ENCODE assay signal across 26 mouse cellular contexts in genomic region chr1:186922489-186923370, GRCm38 (mm10). TPM values are rescaled to one million over a fixed set of nuclear protein-coding genes. Genes with fewer than 3 reads are reported as not detected.
DNase-seq lines count a peak whose midpoint lies in the region; ATAC-seq and TF ChIP-seq lines count a peak whose summit lies in the region.
"Had no signal": no experiment of that assay in that cellular context is flagged by ENCODE, and none has a peak within 500 bp of the region (broad histone marks: within the 10 kb centered on the region; RNA-seq: fewer than 3 reads in every experiment).

No protein-coding gene starts in this region.

- no peak for TF ChIP-seq POLR2A in CH12.LX (IDR thresholded peaks at IDR 0.05; ENCODE audit: low read depth, low read length)

- no peak for TF ChIP-seq CTCF in CH12.LX (conservative IDR thresholded peaks at IDR 0.05 in 1 of 2, IDR thresholded peaks at IDR 0.05 in 1 of 2; ENCODE audit: low read depth in 2 of 2, low read length in 2 of 2)

- dilution Hi-C loops in CH12.LX (cut with MboI; ENCODE audit: extremely low pct_ligation_motif_present, extremely low pct_unique_long_range_greater_than_20kb, low sequenced_read_pairs) = no loop called here

- H3K36me3 ChIP-seq in hindbrain, embryonic 10.5 days = no peaks in the 10 kb centered on the region
- H3K36me3 ChIP-seq in hindbrain, embryonic 14.5 days (replicated peaks; ENCODE audit: control insufficient read depth, insufficient read depth) = no peaks in the 10 kb centered on the region
- H3K36me3 ChIP-seq in CH12.LX (replicated peaks in 1 of 2; ENCODE audit: control insufficient read depth in 1 of 2, insufficient read depth in 1 of 2, low read length in 1 of 2) = no peaks in the 10 kb centered on the region
- H3K36me3 ChIP-seq: embryonic facial prominence, embryonic 10.5 days; heart, embryonic 10.5 days; limb, embryonic 10.5 days had no signal

- H3K79me2 ChIP-seq in CH12.LX (replicated peaks; ENCODE audit: control insufficient read depth, extremely low read depth, insufficient read depth, poor library complexity, severe bottlenecking) = no peaks in the 10 kb centered on the region

- no peak for ATAC-seq in hindbrain, embryonic 14.5 days (ENCODE audit: low FRiP score)
- ATAC-seq: forebrain, embryonic 14.5 days; hindbrain, embryonic 16.5 days; intestine, postnatal 0 days; liver, postnatal 0 days had no signal

- TF ChIP-seq EP300 in CH12.LX (IDR thresholded peaks at IDR 0.05; ENCODE audit: low read length) = no peak

- peaks cover 78% of the 10 kb centered on the region for H3K27me3 ChIP-seq in hindbrain, embryonic 10.5 days (ENCODE audit: insufficient read depth, poor library complexity, severe bottlenecking)
- peaks cover 36% of the 10 kb centered on the region for H3K27me3 ChIP-seq in hindbrain, embryonic 14.5 days (ENCODE audit: control insufficient read depth, insufficient read depth, low read length)
- H3K27me3 ChIP-seq in CH12.LX (replicated peaks) = no peaks in the 10 kb centered on the region

- peaks cover 35% of the 10 kb centered on the region for H3K4me1 ChIP-seq in hindbrain, embryonic 10.5 days (replicated peaks)
- peaks cover 15% of the 10 kb centered on the region for H3K4me1 ChIP-seq in hindbrain, embryonic 14.5 days (replicated peaks; ENCODE audit: control insufficient read depth, insufficient read depth, low read length)
- peaks cover 0 to 15% of the 10 kb centered on the region in 2 experiments; a peak in 2 of 4 replicates for H3K4me1 ChIP-seq in CH12.LX (ENCODE audit: control insufficient read depth in 1 of 2, insufficient read depth in 2 of 2)
- H3K4me1 ChIP-seq: heart, embryonic 10.5 days had no signal

- in situ Hi-C loops in CH12.LX (cut with MboI; ENCODE audit: low pct_ligation_motif_present, low pct_unique_long_range_greater_than_20kb, low sequenced_read_pairs) = no loop called here

- H3K4me3 ChIP-seq in hindbrain, embryonic 10.5 days = no peak overlapping the region; the same call in 1 of the 2 replicates
- H3K4me3 ChIP-seq in hindbrain, embryonic 14.5 days (replicated peaks; ENCODE audit: low read length) = no peak overlapping the region
- no peak overlapping the region for H3K4me3 ChIP-seq in CH12.LX (replicated peaks in 1 of 3; ENCODE audit: low read depth in 2 of 3, low read length in 2 of 3, poor library complexity in 1 of 3)
- H3K4me3 ChIP-seq: embryonic facial prominence, embryonic 10.5 days; heart, embryonic 10.5 days; layer of hippocampus, adult 2 months; left cerebral cortex, adult 2 months; limb, embryonic 10.5 days had no signal

- WGBS in hindbrain, embryonic 10.5 days = 20% methylated on average over 17 of the region's 17 CpGs
- WGBS in hindbrain, embryonic 14.5 days = 11% methylated on average over 17 of the region's 17 CpGs

- DNase-seq in hindbrain, embryonic 10.5 days (ENCODE audit: low spot score) = peak; percentile 54
- DNase-seq in hindbrain, embryonic 14.5 days (ENCODE audit: low spot score) = no peak
- no peak for DNase-seq in CH12.LX (ENCODE audit: extremely low read depth)
- peak; percentile 95 for DNase-seq in R1 (ENCODE audit: low read depth, low spot score)
- DNase-seq in mesoderm, embryonic 11.5 days (ENCODE audit: low read depth, low spot score) = peak; percentile 79
- DNase-seq in left cerebral cortex, adult 11 months (ENCODE audit: low spot score) = no peak
- no peak for DNase-seq in layer of hippocampus, adult 9-10 months (ENCODE audit: low spot score)
- DNase-seq in cerebellum, adult 11 months = no peak
- DNase-seq: adrenal gland, postnatal 14 days; liver, postnatal 0 days; lung, postnatal 10 days; right cerebral cortex, postnatal 4 days had no signal

- H3K4me2 ChIP-seq in hindbrain, embryonic 14.5 days (replicated peaks) = no peak overlapping the region
- no peak overlapping the region for H3K4me2 ChIP-seq in CH12.LX (ENCODE audit: insufficient read depth, low read depth, poor library complexity, severe bottlenecking)

- no peaks in the 10 kb centered on the region for H3K9me3 ChIP-seq in hindbrain, embryonic 10.5 days
- no peaks in the 10 kb centered on the region for H3K9me3 ChIP-seq in hindbrain, embryonic 14.5 days (ENCODE audit: control insufficient read depth, low read length)
- H3K9me3 ChIP-seq in CH12.LX (replicated peaks; ENCODE audit: low read length) = no peaks in the 10 kb centered on the region
- H3K9me3 ChIP-seq: embryonic facial prominence, embryonic 10.5 days; heart, embryonic 10.5 days; limb, embryonic 10.5 days had no signal

- H3K27ac ChIP-seq in hindbrain, embryonic 10.5 days = no peak overlapping the region
- H3K27ac ChIP-seq in hindbrain, embryonic 14.5 days = no peak overlapping the region
- no peak overlapping the region for H3K27ac ChIP-seq in CH12.LX (ENCODE audit: insufficient read depth, low read depth)
- H3K27ac ChIP-seq: embryonic facial prominence, embryonic 10.5 days; heart, embryonic 10.5 days; kidney, postnatal 0 days; layer of hippocampus, adult 2 months; left cerebral cortex, adult 2 months; limb, embryonic 10.5 days had no signal

- no peak overlapping the region for H3K9ac ChIP-seq in hindbrain, embryonic 14.5 days
- no peak overlapping the region for H3K9ac ChIP-seq in CH12.LX (ENCODE audit: insufficient read depth, low read depth)
- H3K9ac ChIP-seq: liver, postnatal 0 days had no signal

- no peak for TF ChIP-seq RAD21 in CH12.LX (IDR thresholded peaks at IDR 0.05; ENCODE audit: low read depth, low read length)

TF ChIP-seq in CH12.LX, 34 proteins besides CTCF, POLR2A, EP300 and RAD21:
- TF ChIP-seq TBP (conservative IDR thresholded peaks at IDR 0.05; ENCODE audit: low read depth, low read length) (no peak), HCFC1 (IDR thresholded peaks at IDR 0.05; ENCODE audit: low read depth, low read length) (no peak), POLR2AphosphoS2 (IDR thresholded peaks at IDR 0.05; ENCODE audit: low read depth, low read length) (no peak), BHLHE40 (IDR thresholded peaks at IDR 0.05; ENCODE audit: low read depth, low read length) (no peak), ZNF384 (IDR thresholded peaks at IDR 0.05; ENCODE audit: low read depth, low read length) (0 out of 2 replicates have a peak, but pooled peaks have one; percentile 14)

RNA-seq across cellular contexts. Expression of gene D1Pas1, which starts 44.5 kb away (rescaled TPM):
- 0.20 and 0.25 TPM in 2 replicates for polyA plus RNA-seq in hindbrain, embryonic 10.5 days (2016; fragmentation: Nextera tagmentation; extraction: Ambion mirVana)
- 0.22 and 0.28 TPM in 2 replicates for polyA plus RNA-seq in hindbrain, embryonic 14.5 days (2014; fragmentation: Nextera tagmentation; extraction: Ambion mirVana)
- total RNA-seq in CH12.LX (2012; rRNA removed) = not detected in 2 replicates
- total RNA-seq in CH12.LX (2014; rRNA removed) = not detected in 2 replicates
- not detected in 2 replicates for polyA plus RNA-seq in CH12.LX (2012; ENCODE audit: insufficient read length, low read depth)
- total RNA-seq: adrenal gland, postnatal 14 days; gastrocnemius, adult 18-20 months; left cerebral cortex, adult 2 months; liver, adult 2 months; megakaryocyte progenitor cell, adult 5-6 weeks had no signal
- polyA plus RNA-seq: intestine, postnatal 0 days; kidney, postnatal 0 days; liver, adult 2 months; liver, postnatal 0 days; stomach, embryonic 16.5 days; thymus, postnatal 0 days had no signal

Comparison
In these comparisons a context has a peak if more than half of its experiments do, and no peak if none do; other contexts are left out.
1. DNase-seq: peak in hindbrain, embryonic 10.5 days (single experiment), R1 (single experiment) and mesoderm, embryonic 11.5 days (single experiment); none in hindbrain, embryonic 14.5 days (single experiment), CH12.LX (single experiment), left cerebral cortex, adult 11 months (single experiment), layer of hippocampus, adult 9-10 months (single experiment) and cerebellum, adult 11 months (single experiment).